31 mouse cellular contexts compared by ENCODE assay signal in the genomic region with DNA sequence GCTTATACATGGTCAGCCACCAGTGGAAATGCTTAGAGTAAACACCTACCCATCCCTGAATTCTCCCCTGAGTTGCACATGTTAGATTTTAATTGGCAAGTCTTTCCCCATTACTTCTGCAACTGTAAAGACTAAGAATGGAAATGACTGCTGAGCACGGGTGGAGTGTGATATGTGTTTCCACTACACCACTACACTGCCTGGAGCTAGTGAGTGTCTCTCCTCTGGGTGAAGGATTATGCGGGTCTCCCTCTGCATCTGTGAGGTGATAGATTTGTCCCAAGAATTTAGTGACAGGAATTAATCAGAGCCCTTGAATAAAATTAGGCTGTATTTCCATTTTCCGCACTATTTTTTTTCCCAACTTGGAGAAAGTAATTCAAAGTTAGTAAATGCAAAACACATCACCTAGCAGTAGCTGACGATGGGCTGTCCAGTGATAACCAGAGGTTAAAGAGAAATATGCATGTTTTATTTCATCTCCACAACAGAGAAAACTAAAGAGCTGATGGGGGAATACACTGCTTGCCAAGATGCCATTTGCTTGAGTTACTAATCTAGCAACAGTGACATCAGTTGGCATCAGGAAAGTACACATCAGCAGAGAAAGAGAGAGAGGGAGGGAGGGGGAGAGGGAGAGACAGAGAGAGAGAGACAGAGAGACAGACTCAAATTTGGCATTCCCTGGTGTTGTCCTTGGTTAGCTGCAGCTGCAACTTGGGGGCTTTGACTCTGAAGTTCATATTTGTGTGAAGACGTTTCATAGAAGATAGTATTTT.
DNase-seq lines count a peak whose midpoint lies in the region; ATAC-seq lines count a peak whose summit lies in the region.
"Had no signal": no experiment of that assay in that cellular context is flagged by ENCODE, and none has a peak within 500 bp of the region (broad histone marks: within the 10 kb centered on the region; RNA-seq: fewer than 3 reads in every experiment).

No protein-coding gene starts in this region.

- no peaks in the 10 kb centered on the region for H3K36me3 ChIP-seq in neural tube, embryonic 15.5 days
- H3K36me3 ChIP-seq: embryonic facial prominence, embryonic 13.5 days; heart, embryonic 10.5 days; heart, embryonic 15.5 days; hindbrain, embryonic 13.5 days; kidney, embryonic 15.5 days; limb, embryonic 12.5 days; liver, embryonic 15.5 days; midbrain, embryonic 12.5 days; neural tube, embryonic 12.5 days; stomach, embryonic 15.5 days had no signal

- no peaks in the 10 kb centered on the region for H3K4me1 ChIP-seq in neural tube, embryonic 15.5 days
- H3K4me1 ChIP-seq: embryonic facial prominence, embryonic 13.5 days; heart, embryonic 10.5 days; heart, embryonic 15.5 days; hindbrain, embryonic 13.5 days; kidney, embryonic 15.5 days; limb, embryonic 12.5 days; liver, embryonic 15.5 days; midbrain, embryonic 12.5 days; neural tube, embryonic 12.5 days; stomach, embryonic 15.5 days had no signal

- no peak overlapping the region for H3K9ac ChIP-seq in neural tube, embryonic 15.5 days (replicated peaks)
- H3K9ac ChIP-seq: embryonic facial prominence, embryonic 13.5 days; heart, embryonic 15.5 days; hindbrain, embryonic 13.5 days; kidney, embryonic 15.5 days; limb, embryonic 12.5 days; liver, embryonic 15.5 days; lung, embryonic 14.5 days; midbrain, embryonic 12.5 days; neural tube, embryonic 12.5 days; stomach, embryonic 15.5 days had no signal

- no peak overlapping the region for H3K4me2 ChIP-seq in neural tube, embryonic 15.5 days
- H3K4me2 ChIP-seq: embryonic facial prominence, embryonic 13.5 days; heart, embryonic 15.5 days; hindbrain, embryonic 13.5 days; kidney, embryonic 15.5 days; limb, embryonic 12.5 days; liver, embryonic 15.5 days; lung, embryonic 14.5 days; midbrain, embryonic 12.5 days; neural tube, embryonic 12.5 days; stomach, embryonic 15.5 days had no signal

- no peak for DNase-seq in frontal cortex, postnatal 14 days (ENCODE audit: low spot score in 2 of 2)
- DNase-seq in lung, postnatal 10 days = peak; percentile 6
- DNase-seq in lung, postnatal 14 days = no peak
- peak; percentile 35 for DNase-seq in Muller cell, postnatal 12 days (ENCODE audit: inconsistent ontology term)
- peak; percentile 67 for DNase-seq in brain, adult 2 months (ENCODE audit: low read depth, low spot score)
- DNase-seq in left cerebral cortex, postnatal 36 days (ENCODE audit: low spot score in 2 of 2) = no peak
- DNase-seq: adrenal gland, adult 8-10 months; cerebellum, adult 11 months; cerebellum, adult 9-10 months; gastrocnemius, postnatal 25 days; heart, adult 11 months; kidney, adult 18-20 months; kidney, postnatal 25 days; lung, embryonic 14.5 days; lung, postnatal 36 days; right cerebral cortex, postnatal 14 days; thymus, postnatal 14 days had no signal

- H3K27me3 ChIP-seq in neural tube, embryonic 15.5 days (replicated peaks) = no peaks in the 10 kb centered on the region
- H3K27me3 ChIP-seq: CH12.LX; embryonic facial prominence, embryonic 13.5 days; heart, embryonic 15.5 days; hindbrain, embryonic 13.5 days; kidney, embryonic 15.5 days; limb, embryonic 12.5 days; liver, embryonic 15.5 days; midbrain, embryonic 12.5 days; neural tube, embryonic 12.5 days; stomach, embryonic 15.5 days had no signal

- no peaks in the 10 kb centered on the region for H3K9me3 ChIP-seq in neural tube, embryonic 15.5 days (replicated peaks)
- H3K9me3 ChIP-seq: embryonic facial prominence, embryonic 13.5 days; heart, embryonic 10.5 days; heart, embryonic 15.5 days; hindbrain, embryonic 13.5 days; kidney, embryonic 15.5 days; limb, embryonic 12.5 days; liver, embryonic 15.5 days; midbrain, embryonic 12.5 days; neural tube, embryonic 12.5 days; stomach, embryonic 15.5 days had no signal

- no peak overlapping the region for H3K27ac ChIP-seq in neural tube, embryonic 15.5 days (replicated peaks)
- H3K27ac ChIP-seq: embryonic facial prominence, embryonic 13.5 days; heart, embryonic 10.5 days; heart, embryonic 15.5 days; hindbrain, embryonic 13.5 days; kidney, embryonic 15.5 days; limb, embryonic 12.5 days; liver, embryonic 15.5 days; midbrain, embryonic 12.5 days; neural tube, embryonic 12.5 days; stomach, embryonic 15.5 days had no signal

- no peak overlapping the region for H3K4me3 ChIP-seq in neural tube, embryonic 15.5 days (replicated peaks)
- H3K4me3 ChIP-seq: embryonic facial prominence, embryonic 13.5 days; heart, embryonic 10.5 days; heart, embryonic 15.5 days; hindbrain, embryonic 13.5 days; kidney, embryonic 15.5 days; limb, embryonic 12.5 days; liver, embryonic 15.5 days; midbrain, embryonic 12.5 days; myocyte; neural tube, embryonic 12.5 days; stomach, embryonic 15.5 days had no signal

- peak; percentile 45; the same call in 1 of the 2 replicates for ATAC-seq in frontal cortex, adult (ENCODE audit: low TSS enrichment)
- no peak for ATAC-seq in neural tube, embryonic 15.5 days (ENCODE audit: low FRiP score)

- WGBS in neural tube, embryonic 15.5 days = 78% methylated on average over 5 of the region's 5 CpGs

- intact Hi-C loops in left cerebral cortex, postnatal 36 days (cut with DNase I) = no loop called here

Comparison
In these comparisons a context has a peak if more than half of its experiments do, and no peak if none do; other contexts are left out.
1. DNase-seq: peak in lung, postnatal 10 days (single experiment), Muller cell, postnatal 12 days (single experiment) and brain, adult 2 months (single experiment); none in frontal cortex, postnatal 14 days (0 of 2), lung, postnatal 14 days (single experiment) and left cerebral cortex, postnatal 36 days (0 of 2).